Mouse (Mus musculus) yolk sac, embryonic 10.5 days (tissue): ENCODE results near the gene Tmem259.

Source experiments
- DNase-seq: peaks from one replicate; pipeline ENCODE4 v3.0.0-alpha.2; 2017; ENCODE audit warnings: low spot score

Gene Tmem259

GRCm38 (mm10) chr10:79987771-79988505 is 3.8 kb upstream of the Tmem259 start:
- no peak for DNase-seq

DNA sequence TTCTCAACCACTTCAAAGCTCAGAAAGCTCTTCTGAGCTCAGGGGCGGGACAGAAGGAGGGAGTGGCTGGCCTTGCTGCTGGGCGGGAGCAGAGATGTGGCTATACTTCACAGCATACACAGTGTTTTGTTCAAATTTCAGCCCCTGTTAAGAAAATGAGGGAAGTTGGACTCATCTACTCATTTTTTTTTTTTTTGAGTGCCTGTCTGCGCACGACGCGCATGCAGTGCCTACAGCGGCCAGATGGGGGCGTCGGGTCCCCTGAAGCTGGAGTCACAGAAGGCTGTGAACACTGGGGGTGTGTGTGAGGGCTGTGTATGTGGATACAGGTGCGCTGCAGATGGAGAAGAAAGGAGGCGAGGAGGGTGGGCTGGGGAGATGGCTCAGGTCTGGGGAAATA is 2.8 kb upstream of the Tmem259 start:
- DNase-seq: peak; percentile 73

DNA sequence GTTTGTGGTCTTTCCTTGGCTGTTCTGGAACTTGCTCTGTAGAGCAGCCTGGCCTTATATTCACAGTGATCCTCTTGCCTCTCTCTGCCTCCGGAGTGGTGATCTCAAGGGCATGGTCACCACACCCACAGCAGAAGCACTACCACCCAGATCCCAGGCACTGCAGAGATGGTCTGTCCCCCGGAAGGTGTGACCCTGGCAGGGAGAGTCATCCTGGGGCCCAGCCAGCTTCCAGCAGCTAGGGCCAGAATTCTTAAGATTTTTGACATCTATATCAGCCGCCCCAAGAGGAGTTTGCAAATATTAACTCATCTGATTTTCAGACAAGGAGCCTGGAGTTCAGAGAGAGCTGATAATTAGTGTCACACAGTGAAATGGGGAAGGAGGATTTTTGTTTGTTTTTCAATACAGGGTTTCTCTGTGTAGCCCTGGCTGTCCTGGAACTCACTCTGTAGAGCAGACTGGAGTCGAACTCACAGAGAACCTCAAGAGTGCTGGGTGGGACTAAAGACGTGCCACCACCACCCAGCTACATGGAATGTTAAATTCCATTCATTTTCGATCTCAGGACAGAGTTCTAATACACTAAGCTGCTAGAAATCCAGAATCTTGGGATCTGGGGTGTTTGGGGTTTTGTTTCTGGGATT is 2.2 kb upstream of the Tmem259 start:
- DNase-seq: no peak

- peak; percentile 72 for DNase-seq
These were observed 1.5 kb upstream of the Tmem259 start for GRCm38 (mm10) chr10:79985334-79986231.

- peak; percentile 98 for DNase-seq
These were observed 741 bp upstream of the Tmem259 start for GRCm38 (mm10) chr10:79984871-79985270.

- peak; percentile 82 for DNase-seq
These were observed 460 bp downstream of the Tmem259 start for GRCm38 (mm10) chr10:79983670-79984069.

DNA sequence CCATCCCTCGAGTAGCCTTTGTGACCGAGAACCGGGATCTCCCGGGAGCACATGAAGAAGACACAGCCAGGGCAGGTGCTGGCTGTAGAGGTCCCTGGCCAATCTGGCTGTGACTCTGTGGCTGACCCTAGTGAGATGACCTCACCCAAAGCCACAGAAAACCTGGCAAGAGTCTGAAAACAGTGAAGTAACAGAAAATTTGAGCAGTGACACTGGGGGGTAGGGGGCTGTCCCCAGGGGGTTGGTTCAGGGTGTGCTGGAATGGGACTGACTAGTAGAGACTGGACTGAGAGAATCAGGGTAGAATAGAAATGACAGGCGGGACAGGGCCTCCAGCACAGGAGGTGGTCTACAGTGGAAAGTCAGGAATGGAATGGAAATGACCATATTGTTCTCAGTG is 925 bp downstream of the Tmem259 start:
- DNase-seq: no peak

DNA sequence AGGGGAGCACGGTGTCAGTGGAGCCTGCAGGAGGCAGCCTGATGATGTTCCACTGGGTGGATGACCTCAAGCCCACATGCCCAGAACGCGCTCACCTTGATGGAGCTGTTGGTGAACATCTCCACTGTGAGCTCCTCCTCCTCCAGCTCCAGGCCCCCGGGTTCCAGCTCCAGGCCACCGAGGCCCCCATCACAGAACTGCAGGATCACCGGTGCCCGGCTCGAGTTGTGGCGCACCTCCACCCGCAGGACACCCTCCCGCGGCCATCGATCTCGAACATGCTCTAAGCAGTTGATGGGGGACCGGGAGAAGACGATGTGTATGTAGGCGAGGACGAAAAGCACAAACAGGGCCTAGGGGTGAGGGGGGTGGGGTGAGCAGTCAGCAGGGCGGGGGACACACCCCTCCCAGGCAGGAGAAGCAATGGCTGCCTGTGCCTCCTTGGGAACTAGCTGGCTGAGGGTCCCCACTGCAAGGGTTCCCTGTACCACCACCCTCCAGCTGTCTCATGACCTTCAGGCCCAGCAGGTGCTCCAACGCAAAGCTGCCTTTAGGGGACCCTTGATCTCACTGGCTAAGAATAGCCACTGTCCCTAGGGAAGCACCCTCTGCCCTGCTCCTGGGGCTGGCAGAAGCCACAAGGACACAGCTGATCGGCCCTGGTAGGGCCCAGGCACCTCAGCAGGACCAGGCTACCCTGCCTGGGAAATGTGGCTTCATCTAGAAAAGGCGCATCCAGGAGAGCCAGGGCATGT is 4.6 kb downstream of the Tmem259 start:
- no peak for DNase-seq

- no peak for DNase-seq
These were observed 6.1 kb downstream of the Tmem259 start for GRCm38 (mm10) chr10:79978061-79978460.

- no peak for DNase-seq
These were observed 6.8 kb downstream of the Tmem259 start for GRCm38 (mm10) chr10:79977324-79977723.

- DNase-seq: no peak
These were observed 7.4 kb downstream of the Tmem259 start for GRCm38 (mm10) chr10:79976722-79977107.

DNA sequence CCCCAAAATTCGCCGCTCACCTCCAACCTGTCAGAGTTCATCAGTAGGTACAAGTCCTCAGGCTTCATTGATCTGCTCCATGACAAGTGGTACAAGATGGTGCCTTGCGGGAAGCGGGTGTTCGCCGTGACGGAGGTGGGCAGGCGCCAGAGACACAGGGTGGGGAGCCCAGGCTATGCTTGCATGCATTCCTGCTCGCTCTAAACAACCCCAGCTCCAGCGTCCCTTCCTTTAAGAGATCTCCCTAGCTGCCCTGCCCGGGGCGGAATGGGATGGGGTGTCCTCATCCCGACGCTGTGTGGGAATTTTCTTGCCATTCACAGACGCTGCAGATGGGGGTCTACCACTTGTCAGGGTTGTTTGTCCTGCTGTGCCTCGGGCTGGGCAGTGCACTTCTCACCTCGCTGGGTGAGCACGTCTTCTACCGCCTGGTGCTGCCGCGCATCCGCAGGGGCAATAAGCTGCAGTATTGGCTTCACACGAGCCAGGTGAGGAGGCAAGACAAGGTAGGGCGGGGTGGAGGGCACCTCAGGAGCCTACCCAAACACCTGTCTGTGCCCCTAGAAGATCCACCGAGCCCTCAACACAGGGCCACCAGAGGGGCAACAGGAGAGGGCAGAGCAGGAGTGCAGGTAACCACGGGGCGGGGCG is 7.9 kb downstream of the Tmem259 start:
- no peak for DNase-seq

- no peak for DNase-seq
These were observed 9.5 kb downstream of the Tmem259 start for GRCm38 (mm10) chr10:79974668-79975067.

DNA sequence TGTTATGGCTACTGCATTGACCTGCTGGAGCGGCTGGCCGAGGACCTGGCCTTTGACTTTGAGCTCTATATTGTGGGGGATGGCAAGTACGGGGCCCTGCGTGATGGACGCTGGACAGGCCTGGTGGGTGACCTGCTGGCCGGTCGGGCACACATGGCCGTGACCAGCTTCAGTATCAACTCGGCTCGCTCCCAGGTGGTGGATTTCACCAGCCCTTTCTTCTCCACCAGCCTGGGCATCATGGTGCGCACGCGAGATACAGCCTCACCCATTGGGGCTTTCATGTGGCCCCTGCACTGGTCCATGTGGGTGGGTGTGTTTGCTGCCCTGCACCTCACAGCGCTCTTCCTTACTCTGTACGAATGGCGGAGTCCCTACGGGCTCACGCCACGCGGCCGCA is 10.0 kb downstream of the Tmem259 start:
- no peak for DNase-seq

DNA sequence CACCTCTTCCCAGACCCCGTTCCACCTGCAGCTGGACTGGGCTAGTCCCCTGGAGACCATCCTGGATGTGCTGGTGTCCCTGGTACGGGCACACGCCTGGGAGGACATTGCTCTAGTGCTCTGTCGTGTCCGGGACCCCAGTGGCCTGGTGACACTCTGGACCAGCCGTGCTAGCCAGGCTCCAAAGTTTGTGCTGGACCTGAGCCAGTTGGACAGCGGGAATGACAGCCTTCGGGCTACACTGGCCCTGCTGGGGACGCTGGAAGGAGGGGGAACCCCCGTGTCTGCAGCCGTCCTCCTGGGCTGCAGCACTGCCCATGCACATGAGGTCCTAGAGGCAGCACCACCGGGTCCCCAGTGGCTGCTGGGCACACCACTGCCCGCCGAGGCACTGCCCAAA is 11.3 kb downstream of the Tmem259 start:
- DNase-seq: no peak

DNA sequence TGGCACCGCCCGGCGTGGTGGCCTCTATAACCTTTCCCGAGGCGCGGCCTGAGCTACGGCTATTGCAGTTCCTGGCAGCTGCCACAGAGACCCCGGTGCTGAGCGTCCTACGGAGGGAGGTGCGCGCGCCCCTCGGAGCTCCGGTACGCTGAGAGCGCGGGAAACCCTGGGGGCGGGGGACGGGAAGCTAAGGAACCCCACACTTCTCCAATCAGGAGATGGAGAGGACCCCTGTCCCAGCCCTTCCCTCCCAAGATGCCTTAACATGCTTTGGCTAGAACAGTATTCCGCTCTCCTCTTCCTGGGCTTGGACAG is 13.0 kb downstream of the Tmem259 start:
- DNase-seq: no peak

DNA sequence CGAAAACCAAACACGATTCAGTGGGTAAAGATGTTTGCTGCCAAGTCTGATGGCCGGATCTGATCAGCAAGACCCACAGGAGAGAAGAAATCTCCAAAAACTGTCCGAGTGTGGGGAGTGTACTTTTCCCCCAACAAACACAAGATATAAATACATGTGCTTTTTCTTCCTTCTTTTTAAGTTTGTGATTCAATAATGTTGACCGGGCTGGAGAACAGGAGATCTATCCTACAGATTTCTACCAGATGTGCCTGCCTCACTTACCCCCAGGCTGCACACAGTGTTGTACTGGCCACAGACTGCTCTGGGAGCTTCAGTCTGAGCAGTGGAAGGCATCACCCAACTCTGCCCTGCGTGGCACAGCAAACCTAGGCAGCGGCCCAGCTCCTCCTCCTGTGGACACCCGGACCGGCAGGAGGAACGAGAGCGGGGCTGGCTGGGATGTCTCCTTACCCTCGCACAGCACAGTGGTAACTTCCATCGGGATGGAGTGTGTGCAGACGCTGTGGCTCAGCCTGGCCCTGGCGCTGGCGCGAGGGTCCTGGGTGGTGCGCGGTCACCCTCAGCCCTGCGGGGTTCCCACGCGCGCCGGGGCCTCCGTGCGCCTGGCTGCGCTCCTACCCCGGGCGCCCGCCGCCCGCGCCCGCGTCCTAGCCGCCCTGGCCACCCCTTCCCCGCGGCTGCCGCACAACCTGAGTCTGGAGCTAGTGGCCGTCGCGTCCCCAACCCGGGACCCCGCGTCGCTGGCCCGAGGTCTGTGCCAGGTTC is 13.5 kb downstream of the Tmem259 start, which contains the start of gene Grin3b:
Gene Grin3b, plus strand, starts transcription at position 301 of the 768 bp plus-strand sequence.
- DNase-seq: no peak

- no peak for DNase-seq
These were observed 15.0 kb downstream of the Tmem259 start for GRCm38 (mm10) chr10:79969124-79969568.

- no peak for DNase-seq
These were observed 15.9 kb downstream of the Tmem259 start for GRCm38 (mm10) chr10:79968181-79968580.

DNA sequence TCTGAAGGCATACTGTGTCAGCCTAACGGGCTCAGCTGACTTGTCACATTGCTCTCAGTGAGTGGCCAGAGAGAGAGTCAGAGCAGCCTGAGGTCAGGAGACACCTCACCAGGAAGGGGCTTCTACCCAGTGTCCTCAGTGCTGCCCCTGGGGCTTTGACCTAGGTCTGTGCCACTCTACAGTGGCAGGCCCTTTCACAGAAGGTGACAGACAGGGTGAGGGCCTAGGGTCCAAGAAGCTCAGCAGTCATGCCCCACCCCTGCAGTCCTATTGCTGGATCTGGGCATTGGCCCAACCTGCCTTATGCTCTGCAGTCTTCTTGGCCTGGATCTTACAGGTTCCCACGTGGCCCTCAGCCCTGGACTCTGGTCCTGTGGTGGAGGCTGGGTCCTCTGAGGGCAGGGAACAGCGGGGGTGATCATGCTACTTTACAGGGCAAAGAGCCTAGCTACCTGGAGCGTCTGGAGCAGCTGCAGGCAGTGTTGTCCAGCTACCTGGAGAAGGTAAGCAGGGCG is 17.2 kb downstream of the Tmem259 start:
- DNase-seq: no peak
